Mouse (Mus musculus) erythroblast, embryonic 14.5 days (primary cell): ENCODE data around the gene Ptges2. TPM values are rescaled to one million over a fixed set of nuclear protein-coding genes. Genes with fewer than 3 reads are reported as not detected.

Source experiments
- H3K27me3 ChIP-seq: 2 replicates; pipeline ENCODE4 v1.6.1; 2012; ENCODE audit warnings: inconsistent platforms; ENCODE audit not compliant: control insufficient read depth
- H3K36me3 ChIP-seq: 2 replicates; pipeline ENCODE4 v1.6.1; 2012; ENCODE audit warnings: mild to moderate bottlenecking, inconsistent platforms; ENCODE audit not compliant: control insufficient read depth
- H3K4me1 ChIP-seq: 2 replicates; pipeline ENCODE4 v1.6.1; 2012; ENCODE audit warnings: inconsistent platforms; ENCODE audit not compliant: control insufficient read depth
- H3K4me3 ChIP-seq: replicated peaks from 2 replicates; pipeline ENCODE3; 2012; ENCODE audit warnings: moderate library complexity, mild to moderate bottlenecking, inconsistent platforms
- H3K9me3 ChIP-seq: 2 replicates; pipeline ENCODE4 v1.6.1; 2012; ENCODE audit warnings: low read length, inconsistent platforms, mixed read lengths; ENCODE audit not compliant: control insufficient read depth
- GATA1 ChIP-seq: IDR thresholded peaks from 2 replicates; pipeline ENCODE4 v1.6.1; 2012; ENCODE audit warnings: low read length, inconsistent platforms, mixed read lengths
- TAL1 ChIP-seq: IDR thresholded peaks from 3 replicates; pipeline ENCODE4 v1.6.1; 2012; ENCODE audit warnings: low read length, inconsistent platforms, mixed read lengths
- polyA plus RNA-seq: library from polyadenylated mRNA; stranded (reverse); fragments of >175 nt; gene quantifications from 2 replicates; pipeline ENCODE4 v1.2.3, GENCODE M21; 2012

Gene Ptges2
- polyA plus RNA-seq, result 0.21 and 0.44 TPM in 2 replicates

GRCm38 (mm10) chr2:32395484-32395945 is at the start of gene Ptges2:
Ptges2 (plus strand) TSS chr2:32395896.
- H3K9me3 ChIP-seq, result no peaks in the 10 kb centered on the region; the same call in 1 of the 2 replicates
- peaks cover 14% of the 10 kb centered on the region for H3K36me3 ChIP-seq
- no peaks in the 10 kb centered on the region for H3K27me3 ChIP-seq
- peak within 1 kb of the TSS; percentile 87 for H3K4me3 ChIP-seq
- no peak for TF ChIP-seq GATA1
- no peak for TF ChIP-seq TAL1
- peaks cover 47% of the 10 kb centered on the region for H3K4me1 ChIP-seq

GRCm38 (mm10) chr2:32347019-32347418 is 48.7 kb upstream of the Ptges2 start:
- Histone ChIP-seq H3K36me3 (no peaks in the 10 kb centered on the region), H3K27me3 (peaks cover 42% of the 10 kb centered on the region), H3K4me3 (no peak overlapping the region), H3K9me3 (no peaks in the 10 kb centered on the region), H3K4me1 (no peaks in the 10 kb centered on the region)
- TF ChIP-seq GATA1 (no peak), TAL1 (no peak)

GRCm38 (mm10) chr2:32348311-32348710 is 47.4 kb upstream of the Ptges2 start:
- no peak for TF ChIP-seq GATA1
- TF ChIP-seq TAL1, result no peak
- Histone ChIP-seq H3K9me3 (no peaks in the 10 kb centered on the region), H3K27me3 (peaks cover 55% of the 10 kb centered on the region), H3K4me1 (peaks cover 8% of the 10 kb centered on the region), H3K4me3 (no peak overlapping the region), H3K36me3 (no peaks in the 10 kb centered on the region)

DNA sequence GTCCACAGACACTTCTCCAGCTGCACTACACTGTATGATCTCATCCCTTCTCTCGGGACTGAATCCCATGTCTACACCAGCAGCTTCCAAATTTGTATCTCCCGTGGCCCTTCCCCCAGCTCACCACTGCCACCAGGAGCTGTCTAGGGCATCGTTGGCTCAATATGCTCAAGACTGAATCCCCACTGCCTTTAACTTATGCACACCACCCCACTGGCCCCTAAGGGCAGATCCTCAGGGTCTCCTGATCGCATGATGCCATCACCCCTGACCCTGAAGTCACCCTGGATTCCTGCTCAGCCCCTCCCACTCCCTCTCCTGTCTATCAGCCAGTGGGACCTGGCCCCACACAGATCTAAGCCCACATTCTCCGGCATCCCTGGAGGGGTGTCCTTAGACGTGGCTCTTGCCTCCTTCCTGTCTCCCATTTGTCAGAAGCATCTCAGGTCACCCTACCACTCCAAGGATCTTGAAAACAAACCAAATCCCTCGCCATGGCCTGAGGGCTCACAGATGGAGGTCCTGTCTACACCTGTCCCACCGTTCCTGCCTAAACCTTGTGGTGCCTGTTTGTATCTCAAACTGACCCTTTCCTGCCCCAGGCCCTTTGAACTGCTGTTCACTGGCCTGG is 46.0 kb upstream of the Ptges2 start:
- peaks cover 15% of the 10 kb centered on the region for H3K4me1 ChIP-seq
- TF ChIP-seq TAL1 (no peak), GATA1 (no peak)
- no peaks in the 10 kb centered on the region for H3K9me3 ChIP-seq
- H3K27me3 ChIP-seq, result peaks cover 57% of the 10 kb centered on the region
- no peaks in the 10 kb centered on the region for H3K36me3 ChIP-seq
- no peak overlapping the region for H3K4me3 ChIP-seq

- Histone ChIP-seq H3K4me1 (peaks cover 15% of the 10 kb centered on the region), H3K27me3 (peaks cover 55% of the 10 kb centered on the region), H3K9me3 (no peaks in the 10 kb centered on the region), H3K36me3 (no peaks in the 10 kb centered on the region), H3K4me3 (no peak overlapping the region)
- TF ChIP-seq TAL1 (no peak), GATA1 (no peak)
These were observed 45.1 kb upstream of the Ptges2 start for GRCm38 (mm10) chr2:32350471-32351051.

DNA sequence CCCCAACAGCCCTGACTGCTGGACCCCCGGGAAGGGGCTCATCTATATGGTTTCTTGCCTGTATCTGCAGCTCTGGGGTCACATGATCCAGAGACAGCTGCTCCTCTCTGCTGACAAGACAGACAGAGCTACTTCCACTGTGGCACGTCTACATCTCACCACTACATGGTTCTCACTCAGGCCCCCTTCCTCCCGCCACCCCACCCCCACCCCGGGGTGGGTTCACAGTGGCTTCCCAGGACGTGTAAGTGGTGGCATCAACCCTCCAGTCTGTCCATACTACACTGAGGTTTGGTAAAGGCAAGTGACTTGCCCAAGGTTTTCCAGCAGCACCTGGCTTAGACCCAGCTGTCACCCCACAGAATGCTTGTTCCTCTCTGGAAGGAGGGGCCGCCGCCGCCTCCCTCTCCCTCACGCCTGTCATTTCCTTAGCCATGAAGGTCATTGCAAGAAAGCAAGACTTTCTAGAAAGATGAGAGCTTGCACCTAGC is 44.2 kb upstream of the Ptges2 start:
- H3K36me3 ChIP-seq, result no peaks in the 10 kb centered on the region
- H3K4me3 ChIP-seq, result no peak overlapping the region
- TF ChIP-seq GATA1 (no peak), TAL1 (no peak)
- H3K4me1 ChIP-seq, result peaks cover 15% of the 10 kb centered on the region
- H3K27me3 ChIP-seq, result peaks cover 55% of the 10 kb centered on the region
- H3K9me3 ChIP-seq, result no peaks in the 10 kb centered on the region

GRCm38 (mm10) chr2:32352151-32353006 is 43.3 kb upstream of the Ptges2 start, which contains the start of gene Ciz1:
Ciz1 (plus strand) TSS chr2:32352327.
- H3K27me3 ChIP-seq, result peaks cover 55% of the 10 kb centered on the region
- H3K36me3 ChIP-seq, result no peaks in the 10 kb centered on the region
- H3K4me1 ChIP-seq, result peaks cover 15% of the 10 kb centered on the region
- peak within 1 kb of the TSS; percentile 59 for H3K4me3 ChIP-seq
- H3K9me3 ChIP-seq, result no peaks in the 10 kb centered on the region
- TF ChIP-seq GATA1 (no peak), TAL1 (no peak)

DNA sequence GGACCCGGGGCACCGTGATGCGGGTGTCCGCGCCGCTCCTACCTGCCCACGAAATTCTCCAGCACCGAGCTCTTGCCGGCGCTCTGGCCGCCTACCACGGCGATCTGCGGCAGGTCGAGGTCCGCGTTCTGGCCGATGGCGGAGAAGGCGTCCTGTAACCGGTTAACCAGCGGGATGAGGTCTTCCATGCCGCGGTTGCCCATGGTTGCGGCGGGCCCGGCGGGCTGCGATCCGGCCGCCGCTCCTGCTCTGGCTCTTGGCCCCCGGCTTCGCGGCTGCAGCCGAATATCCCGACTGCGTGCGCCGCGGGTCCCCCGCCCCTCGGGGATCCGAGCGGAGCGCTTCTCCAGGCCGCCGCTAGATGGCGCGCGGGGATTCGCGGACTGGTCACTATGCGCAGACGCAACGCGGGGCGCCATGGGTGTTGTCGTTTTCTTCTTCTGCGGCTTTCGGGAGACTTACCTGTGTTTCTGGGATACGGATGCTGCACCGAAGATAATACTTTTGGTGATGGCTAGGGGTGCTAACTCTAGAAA is 42.6 kb upstream of the Ptges2 start, which contains the start of gene Dnm1:
TSS of gene Dnm1 (minus strand) at position 332 of the 536 bp plus-strand sequence.
- H3K27me3 ChIP-seq, result peaks cover 56% of the 10 kb centered on the region
- TF ChIP-seq TAL1 (no peak), GATA1 (no peak)
- peak within 1 kb of the TSS; percentile 59 for H3K4me3 ChIP-seq
- peaks cover 15% of the 10 kb centered on the region for H3K4me1 ChIP-seq
- H3K9me3 ChIP-seq, result no peaks in the 10 kb centered on the region
- no peaks in the 10 kb centered on the region for H3K36me3 ChIP-seq
